Mouse (Mus musculus) adrenal gland, adult (tissue): ENCODE data around the gene Mxi1.

ENCODE experiments used
- DNase-seq, 2 experiments: peaks; one replicate each; pipeline ENCODE4 v3.0.0; 2022 to 2023; ENCODE audit warnings: low spot score in 1 of 2; ENCODE audit not compliant: inconsistent age in 2 of 2

Gene Mxi1

DNA sequence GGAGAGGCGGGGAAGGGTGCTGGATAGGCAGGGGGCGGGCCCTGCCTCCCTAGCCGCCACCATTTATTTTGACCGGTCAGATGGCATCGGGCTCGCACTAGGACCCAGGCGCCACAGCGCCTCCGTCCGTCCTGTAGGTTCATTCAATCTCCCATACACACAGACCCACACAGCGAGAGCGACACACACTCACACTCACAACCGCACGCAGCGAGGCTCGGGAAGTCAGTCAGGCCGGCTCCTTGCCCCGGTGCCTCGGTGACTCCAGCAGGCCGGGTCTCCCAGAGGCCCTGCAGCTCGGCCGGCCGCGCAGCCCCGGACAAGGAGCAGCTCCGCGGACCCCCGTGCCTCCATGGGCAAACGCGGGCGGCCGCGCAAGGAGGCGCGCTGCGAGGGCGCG is at the start of gene Mxi1:
Mxi1 (plus strand) TSS at position 171 of the 400 bp plus-strand sequence.
- peak; percentile 84 to 92 for DNase-seq

DNA sequence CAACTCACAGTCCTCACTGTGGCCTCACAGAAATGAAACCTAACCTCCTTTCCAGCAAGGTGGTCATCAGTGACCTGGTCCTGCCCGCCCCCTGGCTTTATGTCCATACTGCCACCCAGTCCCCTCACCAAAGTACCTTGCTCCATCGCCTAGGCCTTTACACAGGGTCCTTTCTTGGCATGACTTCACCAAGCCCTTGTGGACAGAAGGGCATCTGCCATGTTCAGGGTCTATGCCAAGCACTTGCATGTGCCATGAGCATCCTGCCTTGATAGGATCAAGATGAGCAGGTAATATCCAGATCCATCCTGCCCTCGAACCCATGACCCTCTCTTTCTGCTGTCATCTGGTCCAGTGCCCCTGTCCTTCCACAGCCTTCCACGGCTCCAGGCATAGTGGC is 49.5 kb upstream of the Mxi1 start:
- no peak for DNase-seq

DNA sequence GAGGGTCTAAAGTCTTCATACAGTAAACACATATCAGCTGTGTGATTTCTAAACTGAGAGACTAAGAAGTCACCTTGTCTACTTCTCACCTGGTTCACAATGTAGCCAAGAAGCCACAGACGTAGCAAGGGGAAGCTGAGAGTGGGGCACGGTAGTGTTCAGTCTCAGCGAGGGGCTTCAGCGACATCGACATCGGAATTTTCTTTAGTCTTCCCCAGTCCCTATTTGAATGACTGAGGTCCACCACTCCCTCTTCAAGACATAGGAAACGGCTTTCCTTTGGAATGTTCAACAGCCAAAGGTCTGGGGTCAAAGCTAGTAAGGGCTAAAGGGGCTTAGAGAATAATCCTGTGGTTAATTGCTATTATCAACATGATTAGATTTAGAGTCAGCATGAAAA is 48.3 kb upstream of the Mxi1 start:
- no peak for DNase-seq

DNA sequence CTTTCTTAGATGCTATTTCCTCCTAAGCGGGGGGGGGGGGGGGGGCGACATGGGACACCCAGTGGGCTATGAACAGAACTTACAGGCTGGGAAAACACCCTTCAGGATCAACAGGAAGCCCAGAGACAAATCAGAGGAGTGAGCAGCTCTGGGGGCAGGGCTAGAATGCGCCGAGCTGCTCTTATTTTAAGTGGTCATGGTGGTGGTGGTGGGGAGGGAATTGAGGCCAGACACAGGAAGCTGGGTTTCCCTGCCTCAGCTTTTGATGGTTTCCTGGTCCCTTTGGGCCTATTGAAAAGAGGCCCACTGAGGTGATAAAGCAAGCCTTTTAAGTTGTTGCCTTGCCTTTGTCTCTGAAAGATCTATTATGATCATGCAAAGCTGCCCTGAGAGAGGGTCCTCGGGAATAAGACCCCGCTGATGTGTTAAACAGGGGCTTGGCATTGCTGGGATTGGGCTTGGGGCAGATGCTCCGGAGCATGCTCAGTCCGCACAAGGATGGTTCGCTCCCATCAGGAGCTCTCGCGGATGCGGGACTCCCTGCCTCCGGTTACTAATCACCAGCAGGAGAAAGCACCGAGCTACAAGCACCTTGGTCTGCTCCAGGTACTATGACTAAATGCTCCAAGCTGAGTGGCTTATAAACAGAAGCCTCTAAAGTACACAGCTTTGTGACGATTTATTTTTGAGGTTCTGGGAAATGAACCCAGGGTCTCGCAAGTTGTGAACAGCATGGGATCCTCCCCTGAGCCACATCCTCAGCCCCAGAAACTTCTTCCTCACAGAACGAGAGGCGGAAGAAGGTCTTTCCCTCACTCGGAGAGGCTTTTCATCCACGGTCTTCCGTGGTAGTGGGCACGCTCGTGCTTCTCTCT is 46.2 kb upstream of the Mxi1 start:
- DNase-seq: no peak

DNA sequence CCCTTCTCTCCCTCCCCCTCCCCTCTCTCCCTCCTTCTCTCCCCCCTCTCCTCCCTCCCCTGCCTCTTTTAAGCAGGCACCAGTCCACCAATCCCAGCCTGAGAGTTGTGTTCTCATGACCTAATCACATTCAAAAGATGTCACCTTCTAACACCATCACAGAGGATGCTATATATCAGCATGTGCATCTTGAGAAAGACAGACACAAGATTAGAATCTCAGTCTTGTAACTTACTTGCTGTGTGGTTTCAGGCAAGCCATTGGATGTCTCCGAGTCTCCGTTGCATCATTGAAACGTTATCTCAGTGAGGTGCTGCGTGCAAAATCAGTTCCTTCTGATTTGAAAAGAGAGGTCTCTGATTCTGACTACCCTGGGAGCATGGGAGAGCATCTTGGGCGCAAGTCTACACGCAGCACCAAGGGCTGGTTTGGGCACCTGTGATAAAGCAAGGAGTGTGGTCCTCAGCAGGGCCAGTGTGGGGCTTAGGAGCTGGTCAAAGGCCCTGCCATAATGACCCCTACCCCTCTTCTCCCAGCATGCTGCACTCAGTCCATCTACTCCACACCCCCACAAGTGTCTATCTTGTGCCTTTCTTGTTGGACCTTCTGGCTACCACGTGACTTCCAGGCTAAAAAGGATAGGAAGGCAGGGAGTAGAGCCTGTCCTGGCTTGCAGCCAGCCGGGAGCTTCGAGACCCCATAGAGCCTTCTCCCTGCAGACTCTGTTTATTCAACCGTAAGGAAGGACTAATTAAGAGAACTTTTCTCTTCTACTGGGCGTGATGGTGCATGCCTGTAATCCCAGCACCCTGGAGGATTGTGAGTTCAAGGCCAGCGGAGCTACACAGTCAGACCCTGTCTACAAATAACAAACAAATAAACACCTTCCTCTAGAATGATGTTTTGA is 45.2 kb upstream of the Mxi1 start:
- no peak for DNase-seq

DNA sequence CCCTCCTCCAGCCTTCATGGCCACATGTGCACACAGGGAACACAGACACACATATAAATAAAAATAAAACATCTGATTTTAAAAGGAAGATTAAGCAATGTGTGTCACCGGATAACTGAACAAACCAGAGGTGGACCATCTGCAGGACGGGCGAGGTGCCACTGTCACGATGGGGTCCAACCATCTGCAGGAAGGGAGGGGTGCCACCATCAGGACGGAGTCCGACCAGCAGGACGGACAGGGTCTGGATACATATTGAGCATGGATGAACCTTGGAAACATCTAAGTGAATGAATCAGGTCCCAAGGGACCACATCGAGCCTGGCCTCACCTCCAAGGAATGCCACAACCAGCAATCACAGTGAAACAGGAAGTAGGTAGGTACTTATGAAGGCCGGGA is 43.0 kb upstream of the Mxi1 start:
- DNase-seq: no peak

DNA sequence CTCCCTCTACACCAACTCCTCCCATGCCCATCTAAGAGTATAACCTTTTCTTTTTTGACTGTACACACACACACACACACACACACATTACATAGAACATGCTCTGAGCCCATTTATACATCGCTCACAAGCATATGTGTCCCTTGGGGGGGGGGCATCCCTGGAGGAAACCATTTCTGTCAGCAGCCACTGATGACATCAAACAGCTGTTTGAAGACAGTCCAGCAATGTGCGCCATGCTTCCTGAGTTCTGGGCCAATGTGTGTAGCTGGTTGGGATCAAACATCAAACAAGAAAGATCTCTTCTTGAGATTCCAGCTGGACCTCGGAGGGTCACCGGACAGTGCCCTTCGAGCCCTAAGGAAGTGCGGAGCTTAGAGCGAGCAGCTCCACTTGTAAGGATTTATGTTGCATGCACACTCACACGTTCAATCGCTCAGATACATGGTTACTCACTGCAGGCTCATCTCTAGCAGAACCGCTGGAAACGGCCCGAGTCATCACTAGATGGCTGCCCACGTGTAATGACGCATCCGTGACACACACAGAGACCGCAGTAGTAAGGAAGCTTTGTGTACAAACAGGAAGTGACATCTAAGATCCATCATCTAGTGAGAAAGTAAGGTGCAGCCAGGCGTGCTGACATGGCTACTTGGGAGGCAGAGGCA is 37.1 kb upstream of the Mxi1 start:
- DNase-seq: peak in 1 of 2 experiments; percentile 15

DNA sequence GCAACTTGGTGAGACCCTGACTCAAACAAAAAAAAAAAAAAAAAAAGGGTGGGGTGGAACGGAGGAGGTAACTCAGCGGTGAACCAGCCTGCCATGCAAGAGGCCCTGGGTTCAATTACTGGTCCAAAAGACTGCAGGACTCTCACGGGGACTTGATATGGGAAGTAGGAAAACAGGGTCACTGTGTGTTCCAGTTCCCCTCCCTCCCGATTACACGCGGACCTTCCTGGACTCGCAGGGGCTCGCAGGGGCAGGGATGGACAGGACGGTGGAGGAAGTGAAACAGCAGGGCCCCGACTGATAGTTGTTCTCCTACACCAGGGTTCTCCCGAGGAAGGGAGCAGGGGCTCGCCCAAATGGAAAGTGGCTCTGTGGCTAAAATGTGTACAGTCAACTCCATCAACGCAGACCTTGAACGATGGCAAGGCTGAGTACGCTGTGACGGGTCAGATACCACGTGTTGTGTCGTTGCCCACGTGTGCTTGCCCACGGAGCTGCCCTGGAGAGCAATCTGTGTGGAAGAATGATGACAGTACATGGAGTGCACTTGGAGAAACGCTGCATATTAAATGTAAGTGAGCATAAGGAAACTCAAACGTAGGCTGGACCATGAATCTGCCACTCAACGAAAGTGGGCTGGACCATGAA is 36.4 kb upstream of the Mxi1 start:
- DNase-seq: no peak

DNA sequence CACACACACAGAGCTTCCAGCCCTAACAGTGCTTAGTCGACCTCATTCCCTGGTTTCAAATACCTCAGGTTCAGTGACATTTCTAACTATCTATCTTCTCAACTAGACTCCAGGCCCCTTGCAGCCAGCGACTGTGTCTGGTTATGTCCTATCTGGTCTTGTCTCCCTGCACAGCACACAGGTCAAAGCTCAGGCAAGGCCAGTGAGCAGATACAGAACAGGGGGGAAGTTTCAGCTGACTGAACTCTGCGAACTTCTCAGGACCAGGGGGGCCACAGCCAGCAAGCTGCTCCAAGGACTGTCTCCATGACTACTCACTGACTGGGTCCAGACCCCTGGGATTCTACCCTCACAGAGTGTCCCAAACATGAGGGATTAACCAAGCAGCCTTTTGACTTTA is 35.1 kb upstream of the Mxi1 start:
- DNase-seq: no peak

DNA sequence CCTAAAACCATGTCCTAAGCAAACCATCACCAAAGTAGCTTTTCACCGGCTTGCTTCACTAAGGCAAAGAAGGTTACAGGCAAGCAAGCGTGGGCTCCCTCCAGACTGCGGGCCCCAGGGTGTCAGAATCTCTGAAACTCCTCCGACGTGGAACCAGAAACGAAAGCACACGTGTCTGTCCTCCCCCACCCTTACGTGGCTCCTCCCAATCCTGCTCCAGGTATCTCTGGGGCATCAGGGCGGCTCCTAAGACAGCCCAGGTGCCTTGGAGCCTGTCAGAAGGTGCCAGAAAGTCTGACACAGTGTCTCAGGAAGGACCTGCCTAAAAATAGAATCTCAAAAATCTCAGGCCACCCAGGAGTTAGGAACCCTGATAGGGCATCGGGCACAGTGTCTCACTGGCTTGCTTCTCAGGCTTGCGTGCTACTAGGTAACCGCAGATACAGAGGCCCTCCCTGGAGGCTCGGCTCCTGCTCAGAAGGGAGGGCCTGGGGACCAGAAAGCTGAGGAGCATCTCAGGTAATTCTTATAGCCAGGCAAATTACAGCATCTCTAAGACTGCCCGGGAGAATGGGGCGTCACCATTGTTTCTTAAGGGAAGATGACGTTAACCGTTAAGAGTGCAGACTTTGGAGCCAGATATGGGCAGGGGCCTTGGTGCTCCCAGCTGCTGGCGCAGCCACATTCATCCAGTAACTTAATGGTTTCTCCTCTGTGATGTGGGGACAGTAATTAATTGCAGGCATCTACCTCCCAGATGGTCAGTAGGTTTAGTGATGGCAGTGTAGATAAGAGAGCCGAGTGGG is 33.2 kb upstream of the Mxi1 start:
- DNase-seq: no peak

DNA sequence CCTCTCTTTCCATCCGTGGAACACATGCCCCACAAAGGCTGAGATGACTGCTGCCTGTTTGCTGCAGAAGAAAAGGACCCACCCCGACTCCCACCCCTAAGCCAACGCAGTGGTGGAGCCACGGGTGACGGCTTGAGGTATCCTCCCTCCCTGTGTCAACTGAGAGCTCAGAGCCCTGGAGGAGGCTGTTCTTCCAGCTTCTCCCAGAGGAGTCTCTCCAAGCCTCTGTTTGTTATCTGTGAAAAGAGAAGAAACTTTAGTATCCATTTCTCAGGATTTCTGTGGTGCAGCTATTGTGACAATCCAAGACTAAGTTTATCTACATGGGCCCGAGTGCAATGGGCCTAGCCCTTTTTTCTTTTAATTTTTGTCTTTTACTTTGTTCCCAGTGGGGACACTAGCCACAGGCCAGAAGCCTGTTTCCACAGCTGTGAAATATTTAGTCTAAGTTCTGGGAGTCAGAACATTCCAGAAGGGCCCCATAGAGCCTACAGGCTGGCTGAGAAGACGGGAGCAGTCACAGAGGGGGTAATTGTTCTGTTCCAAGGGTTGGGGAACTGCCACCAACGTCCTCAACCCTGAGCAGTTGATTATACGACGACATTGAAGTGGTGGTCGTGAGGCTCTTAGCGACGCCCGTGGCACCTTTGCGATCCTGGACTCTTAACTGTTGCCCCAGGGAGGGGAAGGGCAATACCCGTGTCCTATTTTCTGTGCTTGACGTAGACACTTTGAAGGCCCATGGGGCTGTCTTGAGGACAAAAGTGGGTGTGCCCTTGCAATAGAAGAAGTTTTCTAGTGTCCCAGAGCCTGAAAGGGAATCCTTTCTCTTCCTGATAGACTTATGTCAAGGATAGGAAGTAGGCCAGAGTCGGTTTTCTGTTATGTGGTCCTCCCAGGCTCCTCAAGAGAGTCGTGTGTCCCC is 31.6 kb upstream of the Mxi1 start:
- no peak for DNase-seq

DNA sequence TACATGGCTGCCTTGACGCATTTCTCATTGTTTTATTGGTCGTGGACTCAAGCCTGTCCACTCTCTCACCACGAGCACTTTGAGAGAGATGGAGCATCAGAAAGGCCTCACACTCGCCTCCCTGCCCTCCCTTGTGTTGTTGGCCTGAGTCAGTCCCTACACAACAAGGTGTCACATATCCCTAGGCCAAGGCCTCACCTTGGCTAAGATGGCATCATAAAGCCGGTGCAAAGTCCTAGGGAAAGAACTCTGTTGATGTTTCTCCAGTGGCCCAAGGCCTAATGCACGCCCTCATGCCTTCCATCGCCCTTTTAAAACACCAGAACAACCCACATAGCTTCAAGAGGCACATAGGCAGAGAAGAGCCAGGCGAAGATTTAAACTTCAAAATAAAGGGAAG is 30.1 kb upstream of the Mxi1 start:
- DNase-seq: no peak

DNA sequence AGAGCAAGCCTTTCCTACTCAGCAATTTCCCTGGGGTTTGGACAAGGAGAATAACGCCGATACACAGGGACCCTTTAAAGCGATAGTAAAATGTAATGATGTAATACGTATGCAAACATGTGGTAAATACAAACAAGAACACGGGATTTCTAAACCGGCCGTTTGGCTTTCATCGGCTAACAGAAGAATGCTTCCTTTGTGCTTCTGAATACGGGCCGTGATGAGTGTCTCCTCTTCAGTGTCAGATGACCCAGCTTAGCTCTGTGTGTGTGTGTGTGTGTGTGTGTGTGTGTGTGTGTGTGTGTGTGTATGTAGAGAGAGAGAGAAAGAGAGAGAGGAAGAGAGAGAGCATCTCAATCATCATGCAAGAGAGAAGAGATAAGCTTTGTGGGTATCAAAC is 27.7 kb upstream of the Mxi1 start:
- DNase-seq: no peak

DNA sequence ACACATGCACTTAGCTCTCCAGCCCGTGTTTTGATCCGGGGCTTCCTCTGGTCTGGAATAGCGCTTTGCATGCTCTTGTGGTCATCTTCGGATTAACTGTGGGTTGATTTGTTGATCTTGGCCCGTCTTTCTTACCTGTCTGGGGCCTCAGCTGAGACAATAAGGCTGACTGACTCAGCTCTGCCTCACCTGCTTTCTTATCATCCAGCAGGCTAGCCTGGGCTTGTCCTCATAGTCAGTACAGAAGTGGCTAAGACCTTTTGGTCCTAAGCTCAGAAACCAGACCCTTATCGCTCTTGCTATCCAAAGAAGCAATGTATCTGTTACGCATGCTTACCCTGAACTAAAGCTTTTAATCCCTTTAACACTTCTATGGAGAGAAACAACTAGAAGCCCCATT is 26.6 kb upstream of the Mxi1 start:
- no peak for DNase-seq

DNA sequence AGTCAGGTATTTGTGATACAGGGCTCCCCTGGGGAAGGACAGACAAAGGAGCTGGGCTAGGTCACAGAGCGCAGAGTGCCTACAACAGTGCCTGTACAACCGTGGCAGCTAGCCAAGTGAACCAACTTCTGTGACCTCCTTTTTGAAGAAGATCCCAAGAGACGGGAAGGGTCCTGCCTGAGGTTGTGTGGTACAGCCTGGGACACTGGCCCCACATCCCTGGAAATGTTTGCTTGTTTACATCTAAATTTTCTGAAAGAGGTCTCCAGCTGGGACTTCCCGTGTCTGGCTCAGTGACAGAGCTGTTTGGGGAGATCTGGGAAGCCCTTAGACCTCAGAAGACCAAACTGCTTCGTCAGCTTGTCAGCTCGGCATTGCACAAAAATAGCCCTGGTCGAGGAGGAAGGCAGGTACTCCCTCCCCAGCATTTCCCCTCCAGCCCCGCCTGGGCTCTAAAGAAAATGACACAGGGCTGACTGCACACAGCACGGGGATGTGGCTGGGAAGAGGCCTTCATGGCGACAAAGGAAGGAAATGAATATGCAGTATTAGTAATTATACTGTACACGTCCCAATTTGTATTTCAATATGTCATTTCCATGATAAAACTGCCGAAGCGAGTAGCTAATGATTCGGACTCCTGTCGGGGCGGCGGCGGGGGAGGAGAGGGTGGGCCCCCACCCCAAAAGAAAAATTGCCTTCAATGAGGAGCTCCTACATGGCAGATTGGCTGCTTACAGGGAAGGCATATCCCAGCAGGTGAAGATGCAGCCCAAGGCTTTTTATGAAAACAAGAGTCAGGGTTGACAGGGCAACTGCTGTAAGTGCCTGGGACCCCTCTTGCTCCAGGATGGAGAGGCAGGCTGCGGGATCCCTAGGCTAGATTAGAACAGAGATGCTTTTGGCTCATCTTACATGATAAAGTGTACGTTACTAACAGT is 25.8 kb upstream of the Mxi1 start:
- peak; percentile 16 to 41 for DNase-seq

DNA sequence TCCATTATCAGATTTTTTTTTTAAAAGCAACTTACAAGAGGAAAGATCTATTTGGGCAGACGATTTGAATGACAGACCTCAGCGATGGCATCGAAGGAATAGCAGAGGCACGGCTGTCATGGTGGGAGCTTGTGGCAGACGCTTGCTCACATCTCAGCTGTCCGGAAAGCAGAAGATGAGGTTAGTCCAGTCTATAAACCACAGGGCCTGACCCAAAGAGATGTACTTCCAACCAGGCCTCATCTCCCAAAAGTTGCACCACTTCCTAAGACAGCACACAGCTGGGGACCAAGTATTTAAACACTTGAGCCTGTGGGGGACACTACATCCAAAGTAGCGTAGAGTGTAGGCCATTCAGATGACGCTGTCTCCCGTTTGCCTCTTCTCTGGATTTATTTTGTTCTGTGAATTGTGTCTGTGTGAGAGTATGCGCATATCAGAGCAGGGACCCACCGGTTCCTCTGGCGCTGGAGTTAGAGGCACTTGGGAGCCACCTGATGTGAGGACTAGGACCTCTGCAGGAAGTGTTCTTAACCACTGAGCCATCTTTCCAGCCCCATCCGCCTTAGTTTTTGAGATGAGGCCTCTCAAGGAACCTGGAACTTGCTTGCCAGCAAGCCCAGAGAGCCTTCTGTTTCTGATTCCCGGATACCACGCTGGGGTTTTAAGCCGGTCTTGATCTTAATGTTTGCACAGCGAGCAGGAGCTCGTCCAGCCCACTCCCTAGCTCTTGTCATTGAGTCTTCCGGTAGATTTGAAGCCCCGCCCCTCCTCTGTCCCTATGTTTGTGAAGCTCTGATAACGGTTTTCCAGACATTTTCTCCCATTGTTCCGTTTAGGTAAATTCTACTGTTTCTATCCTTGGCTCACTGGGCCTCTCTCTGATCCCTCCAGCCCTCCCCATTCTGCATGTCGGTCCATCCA is 13.7 kb upstream of the Mxi1 start:
- DNase-seq: no peak
